Mouse (Mus musculus): Measurements from ENCODE around the gene Cpn1.

The Cpn1 gene

DNA sequence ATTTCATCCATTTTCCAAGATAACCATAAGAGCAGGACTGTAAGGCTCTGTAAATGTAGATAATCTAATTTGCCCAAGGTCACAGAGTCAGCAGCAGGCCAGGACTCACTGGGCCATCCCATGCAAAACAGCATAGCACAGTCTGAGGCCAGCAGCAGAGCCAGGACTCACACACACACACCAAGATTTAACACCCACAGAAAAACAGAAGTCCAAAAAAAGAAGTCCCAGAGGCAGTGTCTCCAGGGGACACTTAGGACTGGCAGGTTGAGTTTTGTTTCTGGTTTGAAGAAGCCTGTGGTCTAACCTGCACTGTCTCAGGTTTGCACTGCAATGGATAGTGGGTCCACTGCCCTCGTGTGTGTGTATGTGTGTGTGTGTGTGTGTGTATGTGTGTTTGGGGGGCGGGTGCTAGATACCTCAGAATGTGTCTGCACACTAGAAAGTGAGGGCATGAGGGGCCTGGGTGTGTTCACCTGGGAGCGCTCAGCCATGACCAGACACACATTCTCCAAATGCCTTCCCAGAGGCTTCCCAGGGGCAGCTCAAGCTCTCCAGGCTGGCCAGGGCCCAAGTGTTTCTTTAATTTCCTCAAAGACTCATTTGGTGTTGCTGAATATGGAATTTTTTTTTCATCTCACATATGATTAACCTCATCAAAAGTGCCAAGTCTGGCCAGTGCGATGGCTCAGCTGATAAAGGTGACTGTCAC is 73.4 kb downstream of the Cpn1 start:
- no peak for DNase-seq (ENCODE audit: low read depth, low spot score)

GRCm38 (mm10) chr19:43906492-43906891 is 79.9 kb downstream of the Cpn1 start:
- no peak for DNase-seq (ENCODE audit: low read depth, low spot score)

Measured in retina, postnatal 7 days (tissue).